Mouse (Mus musculus) liver, adult (tissue): ENCODE measurements around the gene Fam131c.

Experiments
- GATA4 ChIP-seq: IDR thresholded peaks from 2 replicates; pipeline ENCODE4 v1.6.1; 2014; ENCODE audit warnings: mild to moderate bottlenecking, low read length; ENCODE audit not compliant: insufficient replicate concordance

Gene Fam131c

DNA sequence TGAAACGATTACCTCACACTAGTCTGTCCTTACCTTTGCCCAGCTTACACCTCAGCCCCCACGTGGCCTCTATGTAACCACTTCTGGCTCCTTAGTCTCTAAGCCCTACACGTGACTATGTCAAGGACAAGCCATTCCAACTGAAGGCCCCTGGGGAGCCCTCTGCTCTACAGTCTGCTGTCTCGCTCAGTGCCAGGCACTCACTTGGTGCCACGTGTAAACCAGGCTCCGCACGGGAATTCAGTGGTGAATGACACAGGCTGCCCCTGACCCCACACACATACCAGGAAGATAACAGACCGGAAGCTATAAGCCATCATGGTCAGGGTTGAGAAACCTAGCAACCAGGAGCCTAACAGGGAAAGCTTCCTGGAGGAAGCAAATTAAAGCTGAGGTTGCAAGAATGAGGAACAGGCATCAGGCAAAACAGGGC is 20.6 kb upstream of the Fam131c start:
- no peak; the same call in 1 of the 2 replicates for TF ChIP-seq GATA4

- TF ChIP-seq GATA4 = no peak
Measured at GRCm38 (mm10) chr4:141348616-141349015, 19.4 kb upstream of the Fam131c start.

GRCm38 (mm10) chr4:141350015-141350414 is 18.0 kb upstream of the Fam131c start:
- no peak for TF ChIP-seq GATA4

DNA sequence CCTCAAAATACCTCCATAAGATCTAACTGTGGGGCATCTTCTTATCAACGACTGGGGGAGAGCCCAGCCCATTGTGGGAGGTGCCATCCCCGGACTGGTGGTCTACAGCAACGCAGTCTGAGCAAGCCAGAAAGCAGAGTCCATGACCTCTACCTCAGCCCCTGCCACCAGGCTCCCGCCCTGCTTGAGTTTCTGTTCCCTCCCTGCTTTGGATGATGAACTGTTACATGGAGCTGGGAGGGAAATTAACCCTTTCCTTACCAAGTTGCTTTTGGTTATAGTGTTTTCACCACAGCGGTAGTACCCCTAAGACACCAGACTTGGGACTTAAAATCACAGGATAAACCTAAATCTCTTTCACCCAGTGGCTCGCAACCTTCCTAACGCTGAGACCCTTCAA is 16.0 kb upstream of the Fam131c start:
- no peak for TF ChIP-seq GATA4

GRCm38 (mm10) chr4:141352986-141353385 is 15.0 kb upstream of the Fam131c start:
- no peak for TF ChIP-seq GATA4

DNA sequence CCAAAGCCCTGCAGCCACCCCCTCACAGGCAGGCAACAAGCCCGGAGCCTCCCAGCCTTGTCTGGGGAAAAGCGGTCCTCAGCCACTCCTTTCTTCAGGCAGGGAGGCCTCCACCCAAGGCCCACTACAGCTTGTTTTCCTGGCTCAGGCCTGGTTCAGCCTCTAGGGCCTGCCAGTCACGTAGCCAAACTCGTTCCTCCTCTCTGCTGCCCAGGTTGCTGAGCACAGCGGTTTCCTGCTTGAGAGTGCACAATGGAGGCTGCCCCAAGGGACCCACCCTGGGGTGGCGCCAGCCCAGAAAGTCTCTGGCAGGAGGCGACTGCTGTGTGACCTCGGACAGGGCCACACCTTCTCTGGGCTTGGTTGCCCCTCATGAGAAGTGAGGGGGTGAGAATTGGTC is 14.2 kb upstream of the Fam131c start:
- TF ChIP-seq GATA4 = no peak

GRCm38 (mm10) chr4:141357811-141358210 is 10.2 kb upstream of the Fam131c start:
- no peak for TF ChIP-seq GATA4

GRCm38 (mm10) chr4:141359222-141359621 is 8.8 kb upstream of the Fam131c start:
- no peak for TF ChIP-seq GATA4

DNA sequence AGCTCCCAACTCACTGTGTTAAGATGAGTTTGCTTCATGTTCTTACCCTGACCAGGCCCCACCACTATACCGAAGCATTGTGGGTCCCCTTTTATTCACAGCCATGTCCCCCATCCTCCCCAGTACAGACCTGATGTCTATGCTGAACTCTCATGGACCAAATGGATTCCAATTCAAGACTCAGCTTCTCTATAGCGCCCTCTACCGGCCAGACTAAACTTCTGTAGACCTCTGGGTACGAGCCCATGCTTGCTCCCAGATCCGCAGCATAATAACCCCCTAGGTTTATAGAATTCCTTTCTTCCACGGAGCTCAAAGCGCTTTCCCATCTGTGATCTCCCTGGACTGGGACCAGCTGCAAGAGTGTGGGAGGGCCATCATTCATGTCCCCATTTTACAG is 7.2 kb upstream of the Fam131c start:
- TF ChIP-seq GATA4 = no peak

GRCm38 (mm10) chr4:141362937-141363548 is 5.0 kb upstream of the Fam131c start:
- TF ChIP-seq GATA4 = no peak

GRCm38 (mm10) chr4:141365126-141365525 is 2.9 kb upstream of the Fam131c start:
- no peak for TF ChIP-seq GATA4

DNA sequence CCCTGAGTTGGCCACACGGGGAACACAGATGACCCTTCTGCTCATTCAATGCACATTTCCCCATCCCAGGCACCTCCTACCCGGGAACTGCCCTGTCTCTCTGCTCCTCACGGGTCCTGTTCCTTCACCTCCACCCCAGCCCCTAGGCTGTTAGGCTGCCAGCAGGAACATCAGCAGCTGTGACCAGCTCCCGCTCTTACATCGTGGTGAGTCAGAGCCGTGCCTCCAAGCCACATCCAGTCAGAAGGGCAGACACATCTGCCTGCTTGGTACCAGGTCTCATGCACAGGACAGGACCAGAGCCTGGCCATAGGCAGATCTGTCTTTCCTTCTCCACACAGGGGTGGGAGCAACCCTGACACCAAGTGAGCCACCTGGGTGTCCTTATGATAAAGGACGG is 2.1 kb upstream of the Fam131c start:
- TF ChIP-seq GATA4 = no peak

- TF ChIP-seq GATA4 = no peak
Measured at GRCm38 (mm10) chr4:141372426-141372825, 4.4 kb downstream of the Fam131c start.

DNA sequence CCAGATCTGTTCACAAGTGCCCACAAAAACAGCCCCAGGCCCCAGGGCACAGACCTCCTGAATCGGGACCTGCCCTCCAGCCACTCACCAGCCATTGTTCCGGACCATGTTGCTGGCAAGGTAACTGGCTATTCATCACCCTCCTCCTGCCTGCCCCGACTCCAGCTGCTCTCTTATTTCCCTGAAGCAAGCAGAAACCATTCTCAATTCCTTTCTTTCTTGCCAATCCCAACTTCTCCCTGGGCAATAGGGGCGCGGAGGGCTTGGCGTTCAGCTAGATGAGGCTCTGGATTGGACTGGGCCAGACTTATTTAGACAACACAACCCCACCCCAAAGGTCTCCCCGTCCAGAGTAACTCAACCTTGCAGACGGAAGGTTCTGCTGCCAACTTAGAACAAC is 11.7 kb downstream of the Fam131c start:
- TF ChIP-seq GATA4 = no peak

- no peak for TF ChIP-seq GATA4
Measured at GRCm38 (mm10) chr4:141382406-141382805, 14.4 kb downstream of the Fam131c start.

DNA sequence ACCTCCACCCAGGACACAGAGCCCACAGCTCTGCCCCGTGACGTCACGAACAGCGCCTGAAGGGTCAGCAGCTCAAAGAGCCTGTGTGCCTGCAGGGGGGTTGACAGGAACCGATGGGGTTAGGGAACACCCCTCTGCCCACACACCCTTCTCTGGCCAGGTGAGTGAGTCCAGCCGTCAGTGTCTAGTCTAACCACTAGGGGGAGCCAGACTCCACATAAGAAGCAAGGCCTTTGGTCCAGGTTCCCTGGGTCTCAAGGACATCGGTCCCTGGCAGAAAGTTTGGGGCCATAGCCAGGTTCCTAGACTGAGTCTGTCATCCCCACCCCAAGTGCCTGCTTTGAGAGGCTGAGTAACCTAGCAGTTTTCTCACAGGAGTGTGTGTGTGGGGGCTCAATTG is 17.3 kb downstream of the Fam131c start:
- no peak for TF ChIP-seq GATA4

DNA sequence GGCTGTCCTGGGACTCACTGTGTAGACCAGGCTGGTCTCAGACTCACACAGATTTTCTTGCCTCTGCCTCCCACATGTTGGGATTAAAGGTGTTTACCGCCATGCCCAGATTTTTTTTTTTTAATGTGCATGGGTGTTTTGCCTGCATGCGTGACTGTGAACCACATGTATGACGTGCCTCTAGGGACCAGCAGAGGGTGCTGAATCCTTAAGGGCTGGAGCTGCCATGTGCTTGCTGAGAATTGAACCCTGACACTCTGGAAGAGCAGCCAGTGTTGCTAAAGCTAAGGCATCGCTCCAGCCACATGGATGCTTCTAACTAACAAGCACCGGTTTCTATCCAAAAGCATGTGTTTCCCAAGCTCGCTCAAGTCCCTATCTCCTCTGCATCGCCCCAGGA is 18.1 kb downstream of the Fam131c start:
- no peak for TF ChIP-seq GATA4

- no peak for TF ChIP-seq GATA4
Measured at GRCm38 (mm10) chr4:141387093-141387784, 19.2 kb downstream of the Fam131c start.

- TF ChIP-seq GATA4 = no peak
Measured at GRCm38 (mm10) chr4:141387933-141388332, 19.9 kb downstream of the Fam131c start.
